In the genomic region with DNA sequence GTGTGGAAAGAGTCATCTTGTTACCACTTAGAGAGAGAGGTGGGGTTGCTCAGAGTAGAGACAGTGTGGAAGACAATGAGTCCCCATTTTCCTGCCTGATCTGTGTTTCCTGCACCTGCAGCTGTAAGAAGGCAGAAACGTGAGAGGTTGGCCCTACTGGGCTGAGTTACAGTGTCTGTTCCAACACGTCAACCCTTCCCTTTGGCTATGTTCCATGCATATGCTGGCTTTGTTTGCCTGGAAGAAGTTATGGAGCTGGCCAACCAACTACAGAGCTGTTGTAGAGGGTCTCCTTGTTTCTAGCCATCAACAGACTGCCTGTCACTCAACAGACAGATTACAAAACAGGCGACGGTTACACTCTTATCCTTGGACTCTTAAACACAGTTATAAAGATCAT, we compare ENCODE assay signal across 19 mouse cellular contexts.
DNase-seq lines count a peak whose midpoint lies in the region; ATAC-seq and TF ChIP-seq lines count a peak whose summit lies in the region.
"Had no signal": no experiment of that assay in that cellular context is flagged by ENCODE, and none has a peak within 500 bp of the region (broad histone marks: within the 10 kb centered on the region; RNA-seq: fewer than 3 reads in every experiment).

No protein-coding gene starts in this region.

- TF ChIP-seq POLR2A in heart, adult 2 months (IDR thresholded peaks at IDR 0.05; ENCODE audit: insufficient read depth, low read depth, low read length): no peak
- no peak for TF ChIP-seq POLR2A in brain, embryonic 14.5 days (IDR thresholded peaks at IDR 0.05; ENCODE audit: borderline replicate concordance, extremely low read depth, insufficient read depth, insufficient read length, poor library complexity, severe bottlenecking)

- no peak for TF ChIP-seq EP300 in heart, adult 2 months (IDR thresholded peaks at IDR 0.05; ENCODE audit: insufficient read depth, low read depth, low read length)

- 60% methylated on average over 4 of the region's 4 CpGs for WGBS in heart, embryonic 12.5 days
- WGBS in heart, embryonic 14.5 days: 28% methylated on average over 4 of the region's 4 CpGs
- WGBS in heart, adult 2 months: 36% methylated on average over 4 of the region's 4 CpGs
- WGBS in heart, embryonic 16.5 days: 41% methylated on average over 4 of the region's 4 CpGs

- H3K27me3 ChIP-seq in heart, embryonic 12.5 days (replicated peaks): no peaks in the 10 kb centered on the region
- H3K27me3 ChIP-seq in heart, embryonic 14.5 days (ENCODE audit: control insufficient read depth, insufficient read depth, low read length): no peaks in the 10 kb centered on the region
- H3K27me3 ChIP-seq in heart, adult 2 months (ENCODE audit: control insufficient read depth, insufficient read depth, low read length): no peaks in the 10 kb centered on the region
- no peaks in the 10 kb centered on the region for H3K27me3 ChIP-seq in heart, embryonic 16.5 days (ENCODE audit: control insufficient read depth, insufficient read depth, low read length)
- H3K27me3 ChIP-seq: embryonic facial prominence, embryonic 13.5 days; forebrain, embryonic 13.5 days; forebrain, embryonic 15.5 days had no signal

- H3K9ac ChIP-seq in heart, embryonic 12.5 days: no peak overlapping the region
- no peak overlapping the region for H3K9ac ChIP-seq in heart, embryonic 14.5 days (ENCODE audit: low read length)
- H3K9ac ChIP-seq in heart, adult 2 months (ENCODE audit: low read depth, low read length): no peak overlapping the region
- no peak overlapping the region for H3K9ac ChIP-seq in heart, embryonic 16.5 days (ENCODE audit: low read length)
- H3K9ac ChIP-seq: embryonic facial prominence, embryonic 13.5 days; forebrain, embryonic 13.5 days; forebrain, embryonic 15.5 days; forebrain, postnatal 0 days had no signal

- TF ChIP-seq CTCF in heart, adult 2 months (IDR thresholded peaks at IDR 0.05): no peak
- no peak for TF ChIP-seq CTCF in brain, embryonic 14.5 days (IDR thresholded peaks at IDR 0.05; ENCODE audit: borderline replicate concordance, extremely low read depth, insufficient read depth, insufficient read length)

- no peak overlapping the region for H3K4me2 ChIP-seq in heart, embryonic 12.5 days
- H3K4me2 ChIP-seq in heart, embryonic 14.5 days (ENCODE audit: low read length): no peak overlapping the region
- no peak overlapping the region for H3K4me2 ChIP-seq in heart, embryonic 16.5 days (ENCODE audit: low read depth, low read length)
- H3K4me2 ChIP-seq: embryonic facial prominence, embryonic 13.5 days; forebrain, embryonic 13.5 days; forebrain, embryonic 15.5 days had no signal

- intact Hi-C loops in heart, postnatal 25 days (cut with DNase I): no loop called here
- intact Hi-C loops in heart, adult 2 months (cut with DNase I): no loop called here

- ATAC-seq in heart, embryonic 12.5 days (ENCODE audit: insufficient number of reproducible peaks, low FRiP score): no peak
- ATAC-seq in heart, embryonic 14.5 days (ENCODE audit: insufficient number of reproducible peaks, insufficient read depth, low FRiP score, low read depth): 0 out of 2 replicates have a peak, but pooled peaks have one; percentile 43
- ATAC-seq in heart, embryonic 16.5 days (replicated peaks; ENCODE audit: extremely low read depth, insufficient read depth, low FRiP score): peak; percentile 79
- no peak for ATAC-seq in frontal cortex, adult (ENCODE audit: low TSS enrichment)
- ATAC-seq: forebrain, embryonic 13.5 days; forebrain, embryonic 15.5 days; forebrain, postnatal 0 days had no signal

- no peak overlapping the region for H3K4me3 ChIP-seq in heart, embryonic 12.5 days
- no peak overlapping the region for H3K4me3 ChIP-seq in heart, embryonic 14.5 days (ENCODE audit: control insufficient read depth in 1 of 2, insufficient read depth in 1 of 2, low read depth in 1 of 2, low read length in 2 of 2)
- H3K4me3 ChIP-seq in heart, adult 2 months: no peak overlapping the region
- H3K4me3 ChIP-seq in heart, embryonic 16.5 days (ENCODE audit: low read length): no peak overlapping the region
- H3K4me3 ChIP-seq: embryonic facial prominence, embryonic 13.5 days; forebrain, embryonic 13.5 days; forebrain, embryonic 15.5 days had no signal

- no peak for DNase-seq in heart, postnatal 25 days (ENCODE audit: low spot score)
- no peak for DNase-seq in heart, adult 2 months
- no peak for DNase-seq in heart, adult 8-10 months (ENCODE audit: low spot score)
- peak; percentile 28 for DNase-seq in brain, embryonic 14.5 days (ENCODE audit: low read depth)
- DNase-seq: adrenal gland, postnatal 10 days; adrenal gland, postnatal 25 days; cerebellum, adult 11-12 months; cerebellum, adult 2 months; cerebellum, adult 9-10 months; cerebellum, postnatal 10 days; cerebellum, postnatal 25 days; forebrain, postnatal 0 days had no signal

- no peaks in the 10 kb centered on the region for H3K4me1 ChIP-seq in heart, embryonic 12.5 days (replicated peaks)
- H3K4me1 ChIP-seq in heart, embryonic 14.5 days (ENCODE audit: control insufficient read depth in 2 of 2, insufficient read depth in 2 of 2, low read length in 2 of 2): peaks cover 0 to 5% of the 10 kb centered on the region in 2 experiments; a peak in 1 of 4 replicates
- no peaks in the 10 kb centered on the region for H3K4me1 ChIP-seq in heart, adult 2 months (ENCODE audit: control insufficient read depth, insufficient read depth, low read length)
- H3K4me1 ChIP-seq in heart, embryonic 16.5 days (ENCODE audit: control insufficient read depth, insufficient read depth, low read length): 0 out of 2 replicates have a peak, but pooled peaks cover 5% of the 10 kb centered on the region
- H3K4me1 ChIP-seq: embryonic facial prominence, embryonic 13.5 days had no signal

- H3K79me2 ChIP-seq in heart, adult 2 months (replicated peaks; ENCODE audit: control insufficient read depth, insufficient read depth, low read length): no peaks in the 10 kb centered on the region

- H3K9me3 ChIP-seq in heart, embryonic 12.5 days (replicated peaks): no peaks in the 10 kb centered on the region
- H3K9me3 ChIP-seq in heart, embryonic 14.5 days (ENCODE audit: control insufficient read depth, low read length): no peaks in the 10 kb centered on the region
- no peaks in the 10 kb centered on the region for H3K9me3 ChIP-seq in heart, embryonic 16.5 days (replicated peaks; ENCODE audit: control insufficient read depth, low read length)
- H3K9me3 ChIP-seq: embryonic facial prominence, embryonic 13.5 days; forebrain, embryonic 13.5 days; forebrain, embryonic 15.5 days had no signal

- H3K36me3 ChIP-seq in heart, embryonic 12.5 days: peaks cover 69% of the 10 kb centered on the region
- peaks cover 70% of the 10 kb centered on the region for H3K36me3 ChIP-seq in heart, embryonic 14.5 days (ENCODE audit: control insufficient read depth, insufficient read depth, low read length)
- no peaks in the 10 kb centered on the region for H3K36me3 ChIP-seq in heart, adult 2 months (ENCODE audit: control insufficient read depth, insufficient read depth, low read length)
- H3K36me3 ChIP-seq in heart, embryonic 16.5 days (ENCODE audit: control insufficient read depth, insufficient read depth): peaks cover 25% of the 10 kb centered on the region

- H3K27ac ChIP-seq in heart, embryonic 12.5 days (ENCODE audit: poor library complexity, severe bottlenecking): peak overlapping the region; percentile 12; the same call in 1 of the 2 replicates
- peak overlapping the region; percentile 25 for H3K27ac ChIP-seq in heart, embryonic 14.5 days (replicated peaks in 1 of 2; ENCODE audit: control insufficient read depth in 1 of 2, insufficient read depth in 1 of 2, low read depth in 2 of 2, low read length in 2 of 2)
- no peak overlapping the region for H3K27ac ChIP-seq in heart, adult 2 months
- peak overlapping the region; percentile 54 for H3K27ac ChIP-seq in heart, embryonic 16.5 days (ENCODE audit: low read length)
- H3K27ac ChIP-seq: embryonic facial prominence, embryonic 13.5 days; forebrain, embryonic 13.5 days; forebrain, embryonic 15.5 days had no signal

Comparison
In these comparisons a context has a peak if more than half of its experiments do, and no peak if none do; other contexts are left out.
1. ATAC-seq: peak in heart, embryonic 14.5 days (single experiment) and heart, embryonic 16.5 days (single experiment); none in heart, embryonic 12.5 days (single experiment) and frontal cortex, adult (single experiment).